Mouse (Mus musculus) liver, embryonic 13.5 days (tissue): ENCODE measurements around the gene Vmn2r107. TPM values are rescaled to one million over a fixed set of nuclear protein-coding genes. Genes with fewer than 3 reads are reported as not detected.

Experiments used
- ATAC-seq: fragments of 200-750 bp; cut with Nextera tagmentation; 2 replicates; pipeline ENCODE4 v1.8.0; 2017; ENCODE audit warnings: low read depth, mild to moderate bottlenecking, moderate number of reproducible peaks, moderate library complexity
- DNase-seq: peaks from one replicate; pipeline ENCODE4 v3.0.0; 2022
- H3K27ac ChIP-seq: fragments of 300-500 bp; sonication (generic); 2 replicates; pipeline ENCODE4 v1.5.1; 2015; ENCODE audit warnings: moderate library complexity, mild to moderate bottlenecking, inconsistent platforms
- H3K27me3 ChIP-seq: fragments of 300-500 bp; sonication (generic); 2 replicates; pipeline ENCODE4 v1.6.1; 2015; ENCODE audit warnings: mild to moderate bottlenecking, inconsistent platforms
- H3K36me3 ChIP-seq: fragments of 300-500 bp; sonication (generic); 2 replicates; pipeline ENCODE4 v1.6.1; 2015; ENCODE audit warnings: mild to moderate bottlenecking, inconsistent platforms
- H3K4me1 ChIP-seq: fragments of 300-500 bp; sonication (generic); replicated peaks from 2 replicates; pipeline ENCODE4 v1.6.1; 2015; ENCODE audit warnings: inconsistent platforms
- H3K4me2 ChIP-seq: fragments of 300-500 bp; sonication (generic); 2 replicates; pipeline ENCODE4 v1.6.1; 2015; ENCODE audit warnings: inconsistent platforms, mild to moderate bottlenecking, moderate library complexity
- H3K4me3 ChIP-seq: fragments of 300-500 bp; sonication (generic); replicated peaks from 2 replicates; pipeline ENCODE4 v1.5.1; 2015; ENCODE audit warnings: mild to moderate bottlenecking, inconsistent platforms
- H3K9ac ChIP-seq: fragments of 300-500 bp; sonication (generic); 2 replicates; pipeline ENCODE4 v1.6.1; 2015; ENCODE audit warnings: mild to moderate bottlenecking, inconsistent platforms
- H3K9me3 ChIP-seq: fragments of 300-500 bp; sonication (generic); replicated peaks from 2 replicates; pipeline ENCODE4 v1.6.1; 2016; ENCODE audit warnings: inconsistent platforms
- WGBS: fragments of 180-500 bp; shearing (Covaris S2); methylation state at CpG from one replicate; pipeline ENCODE4 v1.1.7; 2015; ENCODE audit not compliant: insufficient replicate concordance; 5-methylcytosine and 5-hydroxymethylcytosine counted together
- polyA plus RNA-seq: library from polyadenylated mRNA; unstranded; fragments of >200 nt; fragmentation: Nextera tagmentation; extraction: Ambion mirVana; gene quantifications from 2 replicates; pipeline ENCODE4 v1.2.1, GENCODE M21; 2015

Gene Vmn2r107
- polyA plus RNA-seq, result not detected in 2 replicates

DNA sequence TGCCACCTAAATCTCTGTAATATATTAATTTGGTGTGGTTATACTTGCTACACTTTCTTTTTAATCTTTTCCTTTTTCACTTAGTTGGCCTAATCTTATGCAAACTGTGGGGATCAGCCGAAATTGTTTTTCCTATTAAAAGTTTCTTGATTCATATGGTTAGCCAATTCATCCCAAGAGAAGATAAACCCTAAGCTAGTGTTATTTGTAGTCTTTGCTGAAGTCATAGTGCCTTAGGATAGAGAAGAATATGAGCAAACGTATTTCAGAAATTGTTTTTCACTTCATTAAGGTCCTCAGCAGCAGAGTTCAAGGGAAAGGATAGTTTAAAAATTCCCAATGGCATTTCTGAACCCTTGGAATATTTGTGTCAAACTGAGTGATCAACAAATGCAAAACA is at the start of gene Vmn2r107:
TSS of gene Vmn2r107 (plus strand) at position 301 of the 400 bp plus-strand sequence.
- no peaks in the 10 kb centered on the region for H3K27me3 ChIP-seq
- H3K9me3 ChIP-seq, result no peaks in the 10 kb centered on the region
- DNase-seq (no peak), ATAC-seq (no peak)
- H3K36me3 ChIP-seq, result no peaks in the 10 kb centered on the region
- H3K27ac ChIP-seq, result no peak within 1 kb of the TSS
- H3K4me3 ChIP-seq, result no peak within 1 kb of the TSS
- 33% methylated on average over 2 of the region's 2 CpGs for WGBS
- H3K4me1 ChIP-seq, result no peaks in the 10 kb centered on the region
- no peak within 1 kb of the TSS for H3K4me2 ChIP-seq
- no peak within 1 kb of the TSS for H3K9ac ChIP-seq

DNA sequence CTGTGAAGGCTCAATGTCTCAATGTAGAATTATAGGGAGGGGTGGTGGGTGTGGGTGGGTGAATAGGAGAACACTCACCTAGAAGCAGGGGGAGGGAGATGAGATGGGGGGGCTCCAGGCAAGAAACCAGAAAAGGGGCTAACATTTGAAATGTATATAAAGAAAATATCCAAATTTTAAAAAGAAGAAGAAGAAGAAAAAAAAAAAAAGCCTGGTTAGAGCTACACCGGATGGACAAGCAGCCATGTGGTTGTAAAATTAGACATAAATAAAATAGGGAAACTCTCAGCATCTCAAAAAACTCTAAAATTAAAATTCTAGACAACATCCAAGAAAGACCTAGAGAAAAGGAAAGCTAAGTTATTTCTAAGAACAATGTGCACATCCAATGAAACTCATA is 39.3 kb upstream of the Vmn2r107 start:
- 79% methylated on average over 1 of the region's 1 CpGs for WGBS
- no peak for DNase-seq
- H3K4me3 ChIP-seq, result no peak overlapping the region
- H3K36me3 ChIP-seq, result no peaks in the 10 kb centered on the region
- no peaks in the 10 kb centered on the region for H3K27me3 ChIP-seq
- H3K9me3 ChIP-seq, result no peaks in the 10 kb centered on the region
- ATAC-seq, result no peak
- H3K27ac ChIP-seq, result no peak overlapping the region
- H3K4me1 ChIP-seq, result no peaks in the 10 kb centered on the region
- no peak overlapping the region for H3K4me2 ChIP-seq
- H3K9ac ChIP-seq, result no peak overlapping the region

DNA sequence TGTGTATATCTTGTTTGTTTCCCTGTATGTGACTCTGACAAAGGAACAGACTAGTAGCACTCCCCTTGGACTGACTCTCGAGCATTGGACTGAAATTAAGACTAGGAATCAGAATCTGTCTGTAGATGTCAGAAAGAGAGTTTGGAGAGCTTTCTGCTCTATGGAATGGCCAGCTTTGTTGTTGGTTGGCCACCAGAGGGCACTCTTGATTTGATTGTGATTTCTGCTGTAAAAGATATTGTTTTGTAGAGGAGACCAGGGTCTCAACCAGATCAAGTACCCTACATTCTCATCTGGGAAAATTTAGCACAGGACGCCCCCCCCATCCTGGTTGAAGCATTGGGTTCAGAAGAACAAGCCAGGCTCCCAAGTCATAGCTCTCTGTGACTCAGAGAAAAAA is 54.1 kb downstream of the Vmn2r107 start:
- no peak overlapping the region for H3K4me2 ChIP-seq
- H3K9me3 ChIP-seq, result 0 out of 2 replicates have a peak, but pooled peaks cover 3% of the 10 kb centered on the region
- WGBS, result 18% methylated on average over 2 of the region's 2 CpGs
- H3K9ac ChIP-seq, result no peak overlapping the region
- no peaks in the 10 kb centered on the region for H3K4me1 ChIP-seq
- H3K27ac ChIP-seq, result no peak overlapping the region
- ATAC-seq, result no peak
- no peak overlapping the region for H3K4me3 ChIP-seq
- no peak for DNase-seq
- H3K36me3 ChIP-seq, result no peaks in the 10 kb centered on the region
- H3K27me3 ChIP-seq, result no peaks in the 10 kb centered on the region

DNA sequence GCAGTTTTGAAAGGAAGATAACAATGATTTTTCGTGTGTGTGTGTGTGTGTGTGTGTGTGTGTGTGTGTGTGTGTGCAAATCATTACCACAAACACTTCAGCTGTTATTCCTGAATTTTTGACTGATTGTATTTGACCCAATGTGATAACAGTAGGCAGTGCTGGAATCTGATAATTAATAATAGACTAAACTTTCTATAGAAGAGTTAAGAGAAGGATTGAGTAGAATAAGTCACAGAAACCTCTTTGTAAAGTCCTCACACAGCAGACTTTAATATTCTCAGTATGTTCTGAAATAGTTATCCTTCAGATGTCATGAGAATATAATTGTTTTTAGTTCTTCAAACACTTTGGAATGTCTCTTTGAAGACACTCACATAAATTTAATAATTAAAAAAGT is 68.8 kb downstream of the Vmn2r107 start, which contains the start of gene Vmn1r224:
TSS of gene Vmn1r224 (plus strand) at position 301 of the 400 bp plus-strand sequence.
- H3K4me1 ChIP-seq, result no peaks in the 10 kb centered on the region
- H3K4me2 ChIP-seq, result no peak within 1 kb of the TSS
- H3K27me3 ChIP-seq, result no peaks in the 10 kb centered on the region
- H3K27ac ChIP-seq, result no peak within 1 kb of the TSS
- H3K36me3 ChIP-seq, result no peaks in the 10 kb centered on the region
- H3K9ac ChIP-seq, result no peak within 1 kb of the TSS
- no peak within 1 kb of the TSS for H3K4me3 ChIP-seq
- ATAC-seq (no peak), DNase-seq (no peak)
- H3K9me3 ChIP-seq, result no peaks in the 10 kb centered on the region
- WGBS, result 10% methylated on average over 1 of the region's 1 CpGs

Other genes with a start within 250 kb of the Vmn2r107 start
- gene Fpr-rs7, start 231.0 kb upstream of the Vmn2r107 start, polyA plus RNA-seq, result not detected in 2 replicates
- gene Fpr-rs6, start 162.1 kb upstream of the Vmn2r107 start, polyA plus RNA-seq, result not detected in 2 replicates
- gene Vmn2r105, start 110.2 kb upstream of the Vmn2r107 start, polyA plus RNA-seq, result not detected in 2 replicates
- not detected in 2 replicates for gene Vmn2r106, start 59.7 kb upstream of the Vmn2r107 start, polyA plus RNA-seq
- gene Vmn1r224, start 68.9 kb downstream of the Vmn2r107 start, polyA plus RNA-seq, result not detected in 2 replicates
- not detected in 2 replicates for gene Vmn2r108, start 136.1 kb downstream of the Vmn2r107 start, polyA plus RNA-seq
- not detected in 2 replicates for gene Vmn1r225, start 152.9 kb downstream of the Vmn2r107 start, polyA plus RNA-seq
- gene Vmn2r109, start 219.5 kb downstream of the Vmn2r107 start, polyA plus RNA-seq, result not detected in 2 replicates